Mouse (Mus musculus): ENCODE data around the gene Morn1.

Morn1 gene

DNA sequence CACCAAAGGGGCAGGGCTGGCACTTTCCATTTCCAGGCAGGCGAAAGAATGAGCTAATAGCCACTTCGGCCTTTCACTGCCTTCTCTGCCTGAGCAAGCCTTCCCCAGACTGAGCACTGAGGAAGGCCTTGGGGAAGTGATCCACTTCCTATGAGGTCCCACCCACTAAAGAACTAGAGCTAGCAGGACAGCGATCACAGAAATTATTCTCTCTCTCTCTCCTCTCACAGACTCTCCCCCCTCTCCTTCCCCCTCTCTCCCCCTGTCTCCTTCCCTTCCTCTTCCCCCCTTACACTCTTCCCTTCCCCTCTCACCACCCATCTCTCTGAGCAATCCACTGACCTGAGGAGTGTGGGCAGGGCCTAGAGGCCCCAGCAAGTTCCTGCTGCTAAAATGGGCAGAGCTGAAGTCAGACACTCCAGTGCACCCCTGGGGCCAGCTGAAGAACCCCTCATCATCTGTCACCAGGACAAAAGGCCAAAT, 100.9 kb downstream of the Morn1 start:
- DNase-seq (ENCODE audit: extremely low spot score, low spot score): no peak

DNA sequence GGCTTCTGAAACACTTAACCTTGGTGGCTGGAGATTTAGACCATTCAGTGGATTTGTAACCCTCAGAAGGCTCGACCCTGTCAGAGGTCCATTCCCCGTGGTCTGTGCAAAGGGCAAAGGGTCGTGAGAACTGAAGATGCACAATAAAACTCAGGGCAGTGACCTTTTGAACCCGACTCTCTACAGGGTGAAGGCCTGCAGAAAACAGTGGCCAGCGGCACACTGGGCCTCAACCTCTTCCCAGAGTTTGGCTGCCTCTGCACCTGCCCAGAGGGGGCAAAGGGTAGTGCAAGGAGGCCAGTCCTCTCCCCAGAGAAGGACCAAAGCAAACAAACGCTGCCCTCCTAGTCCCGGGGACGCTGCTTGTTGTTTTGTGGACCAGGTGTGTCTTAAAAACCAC, 102.0 kb downstream of the Morn1 start:
- peak; percentile 47 for DNase-seq (ENCODE audit: extremely low spot score, low spot score)

DNA sequence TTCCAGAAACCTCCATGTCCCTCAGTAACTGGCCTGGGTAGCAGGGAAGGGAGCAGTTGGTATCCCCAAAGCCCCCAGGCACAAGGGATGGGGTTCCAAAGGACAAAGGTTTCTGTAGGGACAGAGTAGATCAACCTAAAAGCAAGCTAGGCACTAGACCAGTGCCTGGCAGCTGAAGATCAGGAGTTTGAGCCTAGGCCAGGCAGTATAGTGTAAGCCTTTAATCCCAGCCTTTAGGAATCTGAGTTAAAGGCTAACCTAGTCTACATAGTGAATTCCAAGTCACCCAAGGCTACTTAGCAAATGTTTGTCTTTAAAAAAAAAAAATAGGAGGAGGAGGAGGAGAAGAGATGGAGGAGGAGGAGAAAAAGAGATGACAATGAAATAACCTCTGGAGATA, 102.4 kb downstream of the Morn1 start:
- DNase-seq (ENCODE audit: extremely low spot score, low spot score): no peak

DNA sequence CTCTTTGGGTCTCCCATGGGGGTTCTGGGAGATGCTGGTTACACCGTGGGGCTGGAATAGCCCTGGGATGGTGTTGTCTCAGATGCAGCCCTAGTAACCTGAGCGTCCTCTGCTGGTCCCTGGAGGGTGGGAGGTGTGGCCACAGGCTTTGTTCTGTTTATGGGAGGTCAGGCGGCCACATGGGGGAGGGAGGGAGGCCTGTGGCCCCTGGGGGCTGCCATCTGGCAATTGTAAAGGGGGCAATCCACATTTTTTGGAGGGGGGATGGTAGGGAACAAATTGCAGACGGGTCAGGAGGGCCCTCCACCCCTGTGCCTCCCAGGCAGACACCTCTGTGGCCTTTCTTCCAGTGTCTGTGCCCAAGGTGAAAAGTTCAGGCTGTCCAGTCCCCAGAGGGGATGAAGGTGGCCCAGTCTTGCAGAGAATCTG, 103.3 kb downstream of the Morn1 start:
- peak; percentile 73 for DNase-seq (ENCODE audit: extremely low spot score, low spot score)

DNA sequence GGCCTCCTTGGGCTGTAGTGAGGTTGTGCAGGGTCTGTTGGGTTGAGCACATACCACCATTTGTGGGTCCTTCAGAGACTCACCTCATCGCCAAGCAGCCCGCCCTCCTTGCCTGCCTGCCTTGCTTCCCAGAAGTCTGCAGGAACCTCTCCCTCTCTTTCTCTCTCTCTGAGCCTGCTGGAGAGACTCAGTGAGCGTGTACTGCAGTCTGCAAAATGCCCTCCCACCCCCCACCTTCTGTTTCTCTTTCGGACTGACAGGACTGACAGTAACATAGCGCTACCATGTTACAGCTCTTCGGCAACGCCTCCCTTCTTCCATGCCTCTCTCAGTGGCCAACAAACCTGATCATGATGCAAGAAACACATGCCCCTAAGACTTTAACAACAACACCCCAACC, 103.9 kb downstream of the Morn1 start:
- no peak for DNase-seq (ENCODE audit: extremely low spot score, low spot score)
